ENCODE assay signal across 25 mouse cellular contexts in genomic region chr3:51757032-51757431, GRCm38 (mm10).
"Had no signal": no experiment of that assay in that cellular context is flagged by ENCODE, and none has a peak within 500 bp of the region (broad histone marks: within the 10 kb centered on the region; RNA-seq: fewer than 3 reads in every experiment).

No protein-coding gene starts in this region.

- H3K36me3 ChIP-seq: limb, embryonic 10.5 days; limb, embryonic 12.5 days; limb, embryonic 13.5 days; limb, embryonic 15.5 days; liver, embryonic 12.5 days; liver, embryonic 13.5 days; liver, embryonic 15.5 days; lung, embryonic 15.5 days; midbrain, embryonic 10.5 days; midbrain, embryonic 12.5 days; midbrain, embryonic 13.5 days; midbrain, embryonic 15.5 days; neural tube, embryonic 12.5 days had no signal

- H3K27me3 ChIP-seq: limb, embryonic 12.5 days; limb, embryonic 13.5 days; limb, embryonic 15.5 days; liver, embryonic 12.5 days; liver, embryonic 13.5 days; liver, embryonic 15.5 days; lung, embryonic 15.5 days; megakaryocyte, embryonic 14.5 days; midbrain, embryonic 12.5 days; midbrain, embryonic 13.5 days; midbrain, embryonic 15.5 days; neural tube, embryonic 12.5 days had no signal

- H3K4me3 ChIP-seq: limb, embryonic 10.5 days; limb, embryonic 12.5 days; limb, embryonic 13.5 days; limb, embryonic 15.5 days; liver, embryonic 12.5 days; liver, embryonic 13.5 days; liver, embryonic 15.5 days; lung, embryonic 15.5 days; megakaryocyte, embryonic 14.5 days; midbrain, embryonic 10.5 days; midbrain, embryonic 12.5 days; midbrain, embryonic 13.5 days; midbrain, embryonic 15.5 days; neural tube, embryonic 12.5 days had no signal

- H3K4me2 ChIP-seq: limb, embryonic 12.5 days; limb, embryonic 13.5 days; limb, embryonic 15.5 days; liver, embryonic 11.5 days; liver, embryonic 12.5 days; liver, embryonic 13.5 days; liver, embryonic 15.5 days; lung, embryonic 14.5 days; lung, embryonic 15.5 days; midbrain, embryonic 11.5 days; midbrain, embryonic 12.5 days; midbrain, embryonic 13.5 days; midbrain, embryonic 15.5 days; neural tube, embryonic 12.5 days had no signal

- DNase-seq: left cerebral cortex, postnatal 4 days; liver; liver, embryonic 13.5 days; liver, postnatal 0 days; lung, adult 2 months; lung, embryonic 14.5 days; lung, postnatal 10 days; lung, postnatal 14 days; lung, postnatal 4 days; midbrain, embryonic 14.5 days had no signal
